Mouse (Mus musculus): ENCODE measurements around the gene Tmem201. TPM values are rescaled to one million over a fixed set of nuclear protein-coding genes. Genes with fewer than 3 reads are reported as not detected.

The Tmem201 gene
- total and polyA plus RNA-seq, 3 experiments = 85.9 to 107 (median 93.3) TPM

DNA sequence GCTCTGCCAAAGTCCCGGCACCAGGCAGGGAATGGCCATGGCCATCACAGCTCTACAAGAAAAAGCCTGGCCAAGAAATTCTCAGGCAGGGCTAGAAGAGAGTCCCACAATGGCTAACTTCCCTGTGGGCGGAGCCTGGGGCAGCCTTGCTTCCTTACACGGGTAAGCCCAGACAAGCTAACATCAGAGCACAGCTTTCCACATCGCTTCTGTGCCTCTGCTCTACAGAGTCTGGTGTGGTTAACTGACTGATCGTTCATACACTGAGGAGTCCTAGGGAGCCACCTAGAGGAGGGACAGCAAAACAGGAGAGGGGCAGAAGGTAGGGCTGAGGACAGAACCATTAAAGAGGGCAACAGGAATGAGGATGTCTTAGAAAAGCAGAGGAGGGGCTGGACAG is 27.3 kb downstream of the Tmem201 start:
- no peak overlapping the region for H3K27ac ChIP-seq
- no peak overlapping the region for H3K9ac ChIP-seq (ENCODE audit: low read depth, low read length)
- 0 out of 2 replicates have a peak, but pooled peaks cover 2% of the 10 kb centered on the region for H3K4me1 ChIP-seq (ENCODE audit: control insufficient read depth, insufficient read depth, low read length)
- TF ChIP-seq POLR2A (IDR thresholded peaks at IDR 0.05; ENCODE audit: insufficient read depth, low read depth, low read length) (no peak), CTCF (IDR thresholded peaks at IDR 0.05) (peak; percentile 90), EP300 (IDR thresholded peaks at IDR 0.05; ENCODE audit: insufficient read depth, low read depth, low read length) (peak; percentile 95)
- H3K4me3 ChIP-seq = no peak overlapping the region
- no peaks in the 10 kb centered on the region for H3K36me3 ChIP-seq (ENCODE audit: control insufficient read depth, insufficient read depth, low read length)
- 12% methylated on average over 5 of the region's 5 CpGs for WGBS
- no peaks in the 10 kb centered on the region for H3K27me3 ChIP-seq (ENCODE audit: control insufficient read depth, insufficient read depth, low read length)
- no peaks in the 10 kb centered on the region for H3K79me2 ChIP-seq (replicated peaks; ENCODE audit: control insufficient read depth, insufficient read depth, low read length)
- peak; percentile 63 to 82 for DNase-seq
- intact Hi-C loops (cut with DNase I) = loop anchor here (1.0 kb wide), 2 partner anchors 12 to 60 kb away; no protein-coding TSS in a partner anchor

DNA sequence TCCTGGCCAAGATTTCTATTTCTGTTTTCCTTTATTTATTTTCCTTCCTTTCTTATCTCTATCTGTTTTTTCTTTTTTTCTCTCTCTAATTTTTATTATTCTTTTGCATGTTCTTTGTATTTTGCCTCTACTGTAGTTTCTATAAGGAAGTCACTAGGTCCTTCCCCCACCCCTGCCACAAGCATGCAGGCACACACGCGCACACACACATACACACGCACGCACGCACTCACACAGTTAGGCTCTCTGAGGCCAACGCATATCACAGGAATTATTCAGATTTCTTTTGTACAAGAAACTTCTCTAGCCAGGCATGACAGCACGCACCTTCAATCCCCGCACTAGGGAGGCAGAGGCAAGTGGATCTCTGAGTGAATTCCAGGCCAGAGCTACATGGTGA is 31.9 kb downstream of the Tmem201 start:
- no peak overlapping the region for H3K9ac ChIP-seq (ENCODE audit: low read depth, low read length)
- H3K27me3 ChIP-seq (ENCODE audit: control insufficient read depth, insufficient read depth, low read length) = no peaks in the 10 kb centered on the region
- intact Hi-C loops (cut with DNase I) = no loop called here
- TF ChIP-seq POLR2A (IDR thresholded peaks at IDR 0.05; ENCODE audit: insufficient read depth, low read depth, low read length) (no peak), EP300 (IDR thresholded peaks at IDR 0.05; ENCODE audit: insufficient read depth, low read depth, low read length) (no peak), CTCF (IDR thresholded peaks at IDR 0.05) (no peak)
- no peak overlapping the region for H3K27ac ChIP-seq
- no peak overlapping the region for H3K4me3 ChIP-seq
- H3K79me2 ChIP-seq (replicated peaks; ENCODE audit: control insufficient read depth, insufficient read depth, low read length) = no peaks in the 10 kb centered on the region
- peaks cover 7% of the 10 kb centered on the region for H3K4me1 ChIP-seq (ENCODE audit: control insufficient read depth, insufficient read depth, low read length)
- no peak for DNase-seq
- no peaks in the 10 kb centered on the region for H3K36me3 ChIP-seq (ENCODE audit: control insufficient read depth, insufficient read depth, low read length)
- 88% methylated on average over 8 of the region's 8 CpGs for WGBS

DNA sequence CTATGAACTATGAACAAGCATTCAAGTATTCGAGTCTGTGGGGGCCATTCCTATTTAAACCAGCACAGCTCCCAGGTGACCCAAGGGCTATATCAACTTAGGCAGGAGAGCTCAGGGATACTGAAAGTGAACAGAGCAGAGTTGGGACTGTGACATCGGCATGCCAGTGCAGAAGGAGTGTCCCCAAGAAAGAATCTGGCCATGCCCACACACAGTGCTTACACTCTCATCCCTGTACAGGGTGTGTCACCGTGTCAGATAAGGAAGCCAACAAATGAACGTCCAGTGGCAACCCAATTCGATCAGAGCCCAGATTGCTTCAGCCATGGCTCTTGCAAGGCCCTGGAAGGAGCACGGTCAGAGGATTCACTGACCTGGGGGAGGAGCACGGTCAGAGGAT is 32.5 kb downstream of the Tmem201 start:
- Histone ChIP-seq H3K27me3 (ENCODE audit: control insufficient read depth, insufficient read depth, low read length) (no peaks in the 10 kb centered on the region), H3K36me3 (ENCODE audit: control insufficient read depth, insufficient read depth, low read length) (no peaks in the 10 kb centered on the region), H3K27ac (no peak overlapping the region), H3K4me1 (ENCODE audit: control insufficient read depth, insufficient read depth, low read length) (peaks cover 6% of the 10 kb centered on the region), H3K9ac (ENCODE audit: low read depth, low read length) (no peak overlapping the region), H3K79me2 (replicated peaks; ENCODE audit: control insufficient read depth, insufficient read depth, low read length) (no peaks in the 10 kb centered on the region), H3K4me3 (no peak overlapping the region)
- WGBS = 50% methylated on average over 7 of the region's 7 CpGs
- intact Hi-C loops (cut with DNase I) = no loop called here
- no peak for DNase-seq
- TF ChIP-seq CTCF (IDR thresholded peaks at IDR 0.05) (no peak), POLR2A (IDR thresholded peaks at IDR 0.05; ENCODE audit: insufficient read depth, low read depth, low read length) (no peak), EP300 (IDR thresholded peaks at IDR 0.05; ENCODE audit: insufficient read depth, low read depth, low read length) (no peak)

DNA sequence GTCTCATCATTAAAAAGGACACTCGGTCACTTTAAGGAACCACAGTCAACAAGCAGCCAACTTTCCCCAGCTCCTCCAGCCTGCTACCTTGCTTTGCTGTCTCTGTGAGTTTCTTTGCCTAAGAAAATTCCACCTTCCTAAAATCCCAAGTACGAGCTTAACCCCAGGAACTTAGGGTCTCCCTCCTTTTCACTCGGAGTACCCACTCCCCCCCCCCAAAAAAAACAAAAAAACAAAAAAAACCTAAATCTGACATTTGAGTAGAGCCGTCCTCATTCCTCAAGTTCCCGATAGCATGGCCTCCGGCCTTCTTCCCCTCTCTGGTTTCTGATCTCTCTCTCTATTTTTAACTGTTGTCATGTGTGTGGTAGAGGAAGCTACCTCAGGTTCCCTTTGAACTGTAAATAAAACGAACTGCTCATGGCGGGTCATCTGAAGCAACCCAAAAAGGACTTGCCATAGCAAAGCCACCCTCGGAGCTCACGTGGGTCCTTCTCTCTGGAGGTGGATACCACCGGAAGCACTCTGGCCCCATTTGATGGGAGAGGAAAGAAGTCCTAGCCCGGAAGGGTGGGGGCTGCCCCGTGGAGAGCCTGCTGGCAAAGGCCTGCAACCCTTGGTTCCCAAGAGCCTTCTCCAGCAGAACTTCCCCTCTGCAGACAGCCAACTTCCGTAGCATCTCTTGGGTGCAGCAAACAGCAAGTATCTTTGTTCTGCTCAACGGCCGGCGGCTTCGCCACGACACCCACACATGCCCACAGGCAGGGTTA is 35.4 kb downstream of the Tmem201 start, which contains the start of gene Pik3cd:
Pik3cd (minus strand) TSS at position 362 of the 770 bp plus-strand sequence.
- Histone ChIP-seq H3K27me3 (ENCODE audit: control insufficient read depth, insufficient read depth, low read length) (no peaks in the 10 kb centered on the region), H3K27ac (peak within 1 kb of the TSS; percentile 52; the same call in 1 of the 2 replicates), H3K79me2 (replicated peaks; ENCODE audit: control insufficient read depth, insufficient read depth, low read length) (no peaks in the 10 kb centered on the region), H3K4me1 (ENCODE audit: control insufficient read depth, insufficient read depth, low read length) (peaks cover 8% of the 10 kb centered on the region), H3K36me3 (ENCODE audit: control insufficient read depth, insufficient read depth, low read length) (no peaks in the 10 kb centered on the region), H3K9ac (ENCODE audit: low read depth, low read length) (no peak within 1 kb of the TSS), H3K4me3 (no peak within 1 kb of the TSS)
- 38% methylated on average over 19 of the region's 19 CpGs for WGBS
- TF ChIP-seq POLR2A (IDR thresholded peaks at IDR 0.05; ENCODE audit: insufficient read depth, low read depth, low read length) (no peak), EP300 (IDR thresholded peaks at IDR 0.05; ENCODE audit: insufficient read depth, low read depth, low read length) (no peak), CTCF (IDR thresholded peaks at IDR 0.05) (no peak)
- peak; percentile 53 to 75 for DNase-seq
- intact Hi-C loops (cut with DNase I) = no loop called here

DNA sequence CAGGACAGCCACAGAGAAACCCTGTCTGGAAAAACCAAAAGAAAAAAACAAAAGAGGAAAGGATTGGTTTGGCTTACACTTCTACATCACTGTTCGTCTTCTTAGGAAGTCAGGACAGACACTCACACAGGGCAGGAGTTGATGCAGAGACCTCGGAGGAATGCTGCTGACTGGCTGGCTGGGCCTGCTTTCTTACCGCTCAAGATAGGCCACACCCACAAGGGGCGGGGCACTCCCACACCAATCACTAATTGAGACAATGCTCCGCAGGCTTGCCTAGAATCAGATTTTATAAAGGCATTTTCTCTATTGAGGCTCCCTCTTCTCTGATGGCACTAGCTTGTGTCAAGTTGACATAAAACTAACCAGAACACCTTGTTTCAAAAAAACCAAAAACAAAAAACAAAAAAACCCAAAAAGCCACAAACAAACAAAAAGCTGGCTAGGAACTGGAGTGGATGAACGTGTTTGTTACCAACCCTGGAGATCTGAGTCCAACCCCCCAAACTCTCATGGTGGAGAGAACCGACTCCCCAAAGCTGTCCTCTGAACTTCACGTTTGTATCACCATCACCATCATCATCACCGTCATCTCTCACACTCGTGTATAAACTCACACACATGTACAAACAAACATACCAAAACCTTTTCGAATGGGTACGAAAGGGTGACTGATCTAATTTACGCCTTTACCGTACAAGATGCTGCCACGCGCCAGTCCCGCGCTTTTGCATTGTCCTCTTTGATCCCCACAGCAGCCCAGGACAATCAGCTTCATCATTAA is 36.2 kb downstream of the Tmem201 start:
- no peak for TF ChIP-seq CTCF (IDR thresholded peaks at IDR 0.05)
- no peak for TF ChIP-seq EP300 (IDR thresholded peaks at IDR 0.05; ENCODE audit: insufficient read depth, low read depth, low read length)
- TF ChIP-seq POLR2A (IDR thresholded peaks at IDR 0.05; ENCODE audit: insufficient read depth, low read depth, low read length) = 0 out of 2 replicates have a peak, but pooled peaks have one; percentile 57
- H3K9ac ChIP-seq (ENCODE audit: low read depth, low read length) = no peak overlapping the region
- intact Hi-C loops (cut with DNase I) = no loop called here
- WGBS = 73% methylated on average over 18 of the region's 18 CpGs
- H3K4me1 ChIP-seq (ENCODE audit: control insufficient read depth, insufficient read depth, low read length) = peaks cover 8% of the 10 kb centered on the region
- no peaks in the 10 kb centered on the region for H3K79me2 ChIP-seq (replicated peaks; ENCODE audit: control insufficient read depth, insufficient read depth, low read length)
- DNase-seq = peak; percentile 60 to 77
- no peaks in the 10 kb centered on the region for H3K27me3 ChIP-seq (ENCODE audit: control insufficient read depth, insufficient read depth, low read length)
- no peak overlapping the region for H3K4me3 ChIP-seq
- no peaks in the 10 kb centered on the region for H3K36me3 ChIP-seq (ENCODE audit: control insufficient read depth, insufficient read depth, low read length)
- peak overlapping the region; percentile 36; the same call in 1 of the 2 replicates for H3K27ac ChIP-seq
